In genomic region chr8:35070246-35070989, GRCm38 (mm10) we compare ENCODE assay signal across 9 mouse cellular contexts.
DNase-seq lines count a peak whose midpoint lies in the region; ATAC-seq and TF ChIP-seq lines count a peak whose summit lies in the region.
"Had no signal": no experiment of that assay in that cellular context is flagged by ENCODE, and none has a peak within 500 bp of the region (broad histone marks: within the 10 kb centered on the region; RNA-seq: fewer than 3 reads in every experiment).

No protein-coding gene starts in this region.

- WGBS in kidney, postnatal 0 days: 63% methylated on average over 7 of the region's 7 CpGs
- WGBS in heart, postnatal 0 days: 52% methylated on average over 7 of the region's 7 CpGs
- 72% methylated on average over 7 of the region's 7 CpGs for WGBS in liver, embryonic 12.5 days (ENCODE audit: insufficient replicate concordance)

- H3K4me1 ChIP-seq in kidney, postnatal 0 days (replicated peaks; ENCODE audit: insufficient read depth, low read length): no peaks in the 10 kb centered on the region
- H3K4me1 ChIP-seq in heart, postnatal 0 days (ENCODE audit: control insufficient read depth, insufficient read depth): no peaks in the 10 kb centered on the region
- no peaks in the 10 kb centered on the region for H3K4me1 ChIP-seq in megakaryocyte, embryonic 14.5 days
- H3K4me1 ChIP-seq in liver, embryonic 12.5 days: no peaks in the 10 kb centered on the region
- H3K4me1 ChIP-seq: embryonic facial prominence, embryonic 12.5 days had no signal

- no peaks in the 10 kb centered on the region for H3K36me3 ChIP-seq in kidney, postnatal 0 days (ENCODE audit: insufficient read depth, low read length)
- no peaks in the 10 kb centered on the region for H3K36me3 ChIP-seq in heart, postnatal 0 days (replicated peaks; ENCODE audit: control insufficient read depth, insufficient read depth, low read length)
- H3K36me3 ChIP-seq in megakaryocyte, embryonic 14.5 days (replicated peaks; ENCODE audit: low read length): no peaks in the 10 kb centered on the region
- H3K36me3 ChIP-seq in liver, embryonic 12.5 days: no peaks in the 10 kb centered on the region
- H3K36me3 ChIP-seq: embryonic facial prominence, embryonic 12.5 days had no signal

- H3K27ac ChIP-seq in kidney, postnatal 0 days: no peak overlapping the region
- H3K27ac ChIP-seq in heart, postnatal 0 days (ENCODE audit: low read depth): no peak overlapping the region
- H3K27ac ChIP-seq in liver, embryonic 12.5 days: no peak overlapping the region
- H3K27ac ChIP-seq: embryonic facial prominence, embryonic 12.5 days had no signal

- H3K27me3 ChIP-seq in kidney, postnatal 0 days (ENCODE audit: insufficient read depth, low read length): no peaks in the 10 kb centered on the region
- H3K27me3 ChIP-seq in heart, postnatal 0 days (ENCODE audit: control insufficient read depth, insufficient read depth, low read length): no peaks in the 10 kb centered on the region
- H3K27me3 ChIP-seq in megakaryocyte, embryonic 14.5 days (replicated peaks): peaks cover 1% of the 10 kb centered on the region
- H3K27me3 ChIP-seq in liver, embryonic 12.5 days (replicated peaks): no peaks in the 10 kb centered on the region
- H3K27me3 ChIP-seq: embryonic facial prominence, embryonic 12.5 days had no signal

- H3K4me3 ChIP-seq in kidney, postnatal 0 days (replicated peaks; ENCODE audit: low read depth, low read length): no peak overlapping the region
- H3K4me3 ChIP-seq in heart, postnatal 0 days (ENCODE audit: low read depth, low read length): no peak overlapping the region
- H3K4me3 ChIP-seq in megakaryocyte, embryonic 14.5 days (replicated peaks): peak overlapping the region; percentile 48
- H3K4me3 ChIP-seq in liver, embryonic 12.5 days: no peak overlapping the region
- H3K4me3 ChIP-seq: embryonic facial prominence, embryonic 12.5 days had no signal

- no peak for ATAC-seq in kidney, postnatal 0 days (replicated peaks; ENCODE audit: low FRiP score, low read depth)
- peak; percentile 17; the same call in 1 of the 2 replicates for ATAC-seq in heart, postnatal 0 days (ENCODE audit: insufficient read depth, low read depth)
- no peak for ATAC-seq in liver, embryonic 12.5 days

- H3K4me2 ChIP-seq in kidney, postnatal 0 days (ENCODE audit: low read length): no peak overlapping the region
- no peak overlapping the region for H3K4me2 ChIP-seq in heart, postnatal 0 days (ENCODE audit: low read depth, low read length)
- H3K4me2 ChIP-seq in liver, embryonic 12.5 days: no peak overlapping the region
- H3K4me2 ChIP-seq: embryonic facial prominence, embryonic 12.5 days had no signal

- DNase-seq in kidney, postnatal 0 days (ENCODE audit: low spot score): peak; percentile 9
- DNase-seq in kidney, adult 11 months: no peak
- peak; percentile 26 for DNase-seq in adipocyte (ENCODE audit: low spot score)
- DNase-seq in heart, postnatal 0 days (ENCODE audit: low spot score): peak; percentile 27
- DNase-seq in thymus, adult 18-20 months: no peak
- DNase-seq: adrenal gland, adult 8-10 months had no signal

- H3K9me3 ChIP-seq in kidney, postnatal 0 days (replicated peaks; ENCODE audit: low read length): no peaks in the 10 kb centered on the region
- H3K9me3 ChIP-seq in heart, postnatal 0 days (replicated peaks; ENCODE audit: control insufficient read depth, low read length): no peaks in the 10 kb centered on the region
- peaks cover 9% of the 10 kb centered on the region; the same call in 1 of the 2 replicates for H3K9me3 ChIP-seq in megakaryocyte, embryonic 14.5 days
- H3K9me3 ChIP-seq in liver, embryonic 12.5 days (replicated peaks): no peaks in the 10 kb centered on the region
- H3K9me3 ChIP-seq: embryonic facial prominence, embryonic 12.5 days had no signal

- TF ChIP-seq CTCF in kidney, postnatal 0 days (IDR thresholded peaks at IDR 0.05; ENCODE audit: low read depth): no peak
- no peak for TF ChIP-seq CTCF in heart, postnatal 0 days (IDR thresholded peaks at IDR 0.05; ENCODE audit: low read depth)

- TF ChIP-seq EP300 in heart, postnatal 0 days (IDR thresholded peaks at IDR 0.05; ENCODE audit: low read depth): no peak

- no peak overlapping the region for H3K9ac ChIP-seq in kidney, postnatal 0 days (ENCODE audit: low read depth, low read length)
- no peak overlapping the region for H3K9ac ChIP-seq in heart, postnatal 0 days (replicated peaks; ENCODE audit: low read depth, low read length)
- no peak overlapping the region for H3K9ac ChIP-seq in liver, embryonic 12.5 days
- H3K9ac ChIP-seq: embryonic facial prominence, embryonic 12.5 days had no signal

Comparison
In these comparisons a context has a peak if more than half of its experiments do, and no peak if none do; other contexts are left out.
1. DNase-seq: peak in kidney, postnatal 0 days (single experiment), adipocyte (single experiment) and heart, postnatal 0 days (single experiment); none in kidney, adult 11 months (single experiment) and thymus, adult 18-20 months (0 of 2).